Mouse (Mus musculus) heart, embryonic 11.5 days (tissue): ENCODE data around the gene Ddx56. TPM values are rescaled to one million over a fixed set of nuclear protein-coding genes. Genes with fewer than 3 reads are reported as not detected.

Source experiments
- ATAC-seq: fragments of 200-750 bp; cut with Nextera tagmentation; replicated peaks from 2 replicates; pipeline ENCODE4 v1.8.0; 2017; ENCODE audit warnings: moderate library complexity; ENCODE audit not compliant: insufficient number of reproducible peaks, low FRiP score, low TSS enrichment
- H3K27ac ChIP-seq: fragments of 300-500 bp; sonication (generic); 2 replicates; pipeline ENCODE4 v1.5.1; 2014; ENCODE audit warnings: mild to moderate bottlenecking, low read depth, low read length
- H3K27me3 ChIP-seq: fragments of 300-500 bp; sonication (generic); 2 replicates; pipeline ENCODE4 v1.6.1; 2014; ENCODE audit warnings: mild to moderate bottlenecking, low read length, mixed read lengths; ENCODE audit not compliant: control insufficient read depth, insufficient read depth
- H3K36me3 ChIP-seq: fragments of 300-500 bp; sonication (generic); 2 replicates; pipeline ENCODE4 v1.6.1; 2014; ENCODE audit warnings: mild to moderate bottlenecking, low read length, moderate library complexity, mixed read lengths; ENCODE audit not compliant: control insufficient read depth, insufficient read depth
- H3K4me1 ChIP-seq: fragments of 300-500 bp; sonication (generic); 2 replicates; pipeline ENCODE4 v1.6.1; 2014; ENCODE audit warnings: low read length; ENCODE audit not compliant: control insufficient read depth, insufficient read depth
- H3K4me2 ChIP-seq: fragments of 300-500 bp; sonication (generic); 2 replicates; pipeline ENCODE4 v1.6.1; 2014; ENCODE audit warnings: mild to moderate bottlenecking, moderate library complexity
- H3K4me3 ChIP-seq: fragments of 300-500 bp; sonication (generic); 2 replicates; pipeline ENCODE4 v1.5.1; 2014; ENCODE audit warnings: low read depth, low read length
- H3K9ac ChIP-seq: fragments of 300-500 bp; sonication (generic); 2 replicates; pipeline ENCODE4 v1.6.1; 2014; ENCODE audit warnings: mild to moderate bottlenecking, low read depth, low read length, moderate library complexity
- H3K9me3 ChIP-seq: fragments of 300-500 bp; sonication (generic); replicated peaks from 2 replicates; pipeline ENCODE4 v1.6.1; 2016; ENCODE audit warnings: low read length; ENCODE audit not compliant: control insufficient read depth
- WGBS: fragments of 180-500 bp; shearing (Covaris S2); extraction: QIAGEN DNeasy Blood & Tissue Kit; methylation state at CpG from one replicate; pipeline ENCODE4 v1.1.7; 2014; ENCODE audit not compliant: insufficient replicate concordance; 5-methylcytosine and 5-hydroxymethylcytosine counted together
- polyA plus RNA-seq: library from polyadenylated mRNA; unstranded; fragments of >200 nt; fragmentation: Nextera tagmentation; extraction: Ambion mirVana; gene quantifications from 2 replicates; pipeline ENCODE4 v1.2.1, GENCODE M21; 2014

The Ddx56 gene
- polyA plus RNA-seq, 1 experiment from 2014 or later: 69.5 TPM

- Histone ChIP-seq H3K4me2 (no peak overlapping the region), H3K36me3 (no peaks in the 10 kb centered on the region), H3K27ac (no peak overlapping the region), H3K4me3 (no peak overlapping the region), H3K27me3 (no peaks in the 10 kb centered on the region), H3K9me3 (no peaks in the 10 kb centered on the region), H3K9ac (no peak overlapping the region), H3K4me1 (no peaks in the 10 kb centered on the region)
- 66% methylated on average over 11 of the region's 11 CpGs for WGBS
- no peak for ATAC-seq
Observed at GRCm38 (mm10) chr11:6218189-6218896, 49.2 kb downstream of the Ddx56 start.

- H3K9me3 ChIP-seq: no peaks in the 10 kb centered on the region
- H3K4me3 ChIP-seq: no peak overlapping the region
- no peak overlapping the region for H3K9ac ChIP-seq
- H3K27ac ChIP-seq: no peak overlapping the region
- H3K4me1 ChIP-seq: no peaks in the 10 kb centered on the region
- no peak; the same call in 1 of the 2 replicates for ATAC-seq
- H3K36me3 ChIP-seq: no peaks in the 10 kb centered on the region
- no peak overlapping the region for H3K4me2 ChIP-seq
- no peaks in the 10 kb centered on the region for H3K27me3 ChIP-seq
- 38% methylated on average over 3 of the region's 3 CpGs for WGBS
Observed at GRCm38 (mm10) chr11:6216834-6217233, 50.7 kb downstream of the Ddx56 start.

Other genes with a start within 250 kb of the Ddx56 start
- gene Camk2b, start 201.4 kb downstream of the Ddx56 start, polyA plus RNA-seq: 2.4 and 2.7 TPM in 2 replicates
- 0.28 and 0.84 TPM in 2 replicates for gene A730071L15Rik, start 67.7 kb downstream of the Ddx56 start, polyA plus RNA-seq
- gene Nudcd3, start 67.4 kb downstream of the Ddx56 start, polyA plus RNA-seq: 28.8 and 33.7 TPM in 2 replicates
- not detected in 2 replicates for gene Npc1l1, start 37.6 kb downstream of the Ddx56 start, polyA plus RNA-seq
- gene Tmed4, start 7.1 kb upstream of the Ddx56 start, polyA plus RNA-seq: 92.0 and 94.3 TPM in 2 replicates
- 201 and 244 TPM in 2 replicates for gene Ogdh, start 23.9 kb upstream of the Ddx56 start, polyA plus RNA-seq
- 6.8 and 7.9 TPM in 2 replicates for gene Zmiz2, start 121.3 kb upstream of the Ddx56 start, polyA plus RNA-seq
- gene Ppia, start 147.7 kb upstream of the Ddx56 start, polyA plus RNA-seq: 4,475 and 4,598 TPM in 2 replicates
- gene H2afv, start 176.7 kb upstream of the Ddx56 start, polyA plus RNA-seq: 353 and 356 TPM in 2 replicates
- gene Purb, start 208.1 kb upstream of the Ddx56 start, polyA plus RNA-seq: 22.3 and 25.5 TPM in 2 replicates